Comparison of ENCODE assay signal across 8 mouse cellular contexts in the genomic region with DNA sequence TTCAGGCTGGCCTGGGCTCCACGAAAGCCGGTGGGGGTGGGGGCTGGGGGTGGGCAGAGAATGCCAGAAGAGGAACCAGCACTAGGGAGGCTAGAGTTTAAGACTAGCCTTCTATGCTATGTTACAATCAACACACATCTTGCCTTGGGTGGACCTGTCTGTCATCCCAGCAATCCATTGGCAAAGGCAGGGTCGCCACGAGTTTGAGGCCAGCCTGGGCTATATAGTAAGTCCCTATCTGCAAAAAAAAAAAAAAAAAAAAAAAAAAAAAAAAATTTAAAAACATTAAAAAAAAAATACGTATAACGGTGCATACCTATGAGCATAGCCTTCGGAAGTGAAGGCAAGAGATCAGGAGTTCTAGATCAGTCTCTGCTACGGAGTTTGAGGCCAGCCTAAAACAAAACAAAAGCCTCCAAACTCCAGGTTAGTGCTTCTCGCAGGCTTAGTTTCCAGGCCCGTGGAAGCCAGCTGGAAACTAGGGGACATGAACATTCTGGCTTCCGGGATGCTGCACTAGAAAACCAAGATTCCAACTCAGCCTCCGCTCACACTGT. TPM values are rescaled to one million over a fixed set of nuclear protein-coding genes. Genes with fewer than 3 reads are reported as not detected.
A peak's percentile ranks its signal among the peaks of the same experiment; 100 is the strongest.
DNase-seq lines count a peak whose midpoint lies in the region; ATAC-seq lines count a peak whose summit lies in the region.

No protein-coding gene starts in this region.

- peak; percentile 39 for DNase-seq in kidney, adult 18-20 months
- DNase-seq in kidney, postnatal 10 days = no peak
- peak; percentile 25 for DNase-seq in NIH3T3 (ENCODE audit: low read depth)
- DNase-seq in urinary bladder, postnatal 25 days (ENCODE audit: low spot score) = no peak
- no peak for DNase-seq in right cerebral cortex, postnatal 36 days (ENCODE audit: low spot score in 2 of 2)
- DNase-seq in cerebellum, postnatal 4 days (ENCODE audit: low spot score in 2 of 2) = no peak

- peaks cover 46% of the 10 kb centered on the region for H3K4me1 ChIP-seq in hindbrain, embryonic 12.5 days
- H3K4me1 ChIP-seq in midbrain, embryonic 13.5 days (replicated peaks) = peaks cover 62% of the 10 kb centered on the region

- peak overlapping the region; percentile 95 for H3K4me2 ChIP-seq in hindbrain, embryonic 12.5 days (replicated peaks)
- peak overlapping the region; percentile 98 for H3K4me2 ChIP-seq in midbrain, embryonic 13.5 days (replicated peaks)

- 22% methylated on average over 12 of the region's 12 CpGs for WGBS in hindbrain, embryonic 12.5 days
- 24% methylated on average over 12 of the region's 12 CpGs for WGBS in midbrain, embryonic 13.5 days

- H3K27me3 ChIP-seq in hindbrain, embryonic 12.5 days = no peaks in the 10 kb centered on the region
- H3K27me3 ChIP-seq in midbrain, embryonic 13.5 days = no peaks in the 10 kb centered on the region

- H3K27ac ChIP-seq in hindbrain, embryonic 12.5 days = peak overlapping the region; percentile 88
- peak overlapping the region; percentile 88 for H3K27ac ChIP-seq in midbrain, embryonic 13.5 days

- H3K4me3 ChIP-seq in hindbrain, embryonic 12.5 days = peak overlapping the region; percentile 71
- H3K4me3 ChIP-seq in midbrain, embryonic 13.5 days (replicated peaks) = peak overlapping the region; percentile 76

- peaks cover 14% of the 10 kb centered on the region for H3K36me3 ChIP-seq in hindbrain, embryonic 12.5 days
- H3K36me3 ChIP-seq in midbrain, embryonic 13.5 days = 0 out of 2 replicates have a peak, but pooled peaks cover 4% of the 10 kb centered on the region

- peak overlapping the region; percentile 76 for H3K9ac ChIP-seq in hindbrain, embryonic 12.5 days
- peak overlapping the region; percentile 81 for H3K9ac ChIP-seq in midbrain, embryonic 13.5 days (replicated peaks)

- H3K9me3 ChIP-seq in hindbrain, embryonic 12.5 days (replicated peaks) = no peaks in the 10 kb centered on the region
- no peaks in the 10 kb centered on the region for H3K9me3 ChIP-seq in midbrain, embryonic 13.5 days

- no peak for ATAC-seq in hindbrain, embryonic 12.5 days (ENCODE audit: low FRiP score)
- 0 out of 2 replicates have a peak, but pooled peaks have one; percentile 0 for ATAC-seq in midbrain, embryonic 13.5 days

RNA-seq across cellular contexts. Expression of gene Tssk6, which starts 1.0 kb away (rescaled TPM):
- 4.1 and 4.7 TPM in 2 replicates for polyA plus RNA-seq in hindbrain, embryonic 12.5 days (2016; fragmentation: Nextera tagmentation; extraction: Ambion mirVana)
- 3.7 and 4.1 TPM in 2 replicates for polyA plus RNA-seq in midbrain, embryonic 13.5 days (2015; fragmentation: Nextera tagmentation; extraction: Ambion mirVana)

RNA-seq across cellular contexts. Expression of gene Ndufa13, which starts 1.4 kb away (rescaled TPM):
- 160 and 167 TPM in 2 replicates for polyA plus RNA-seq in hindbrain, embryonic 12.5 days (2016; fragmentation: Nextera tagmentation; extraction: Ambion mirVana)
- 174 and 181 TPM in 2 replicates for polyA plus RNA-seq in midbrain, embryonic 13.5 days (2015; fragmentation: Nextera tagmentation; extraction: Ambion mirVana)

RNA-seq across cellular contexts. Expression of gene Yjefn3, which starts 1.5 kb away (rescaled TPM):
- 10.1 and 12.4 TPM in 2 replicates for polyA plus RNA-seq in hindbrain, embryonic 12.5 days (2016; fragmentation: Nextera tagmentation; extraction: Ambion mirVana)
- 9.1 and 10.8 TPM in 2 replicates for polyA plus RNA-seq in midbrain, embryonic 13.5 days (2015; fragmentation: Nextera tagmentation; extraction: Ambion mirVana)

RNA-seq across cellular contexts. Expression of gene Cilp2, which starts 13.5 kb away (rescaled TPM):
- polyA plus RNA-seq in hindbrain, embryonic 12.5 days (2016; fragmentation: Nextera tagmentation; extraction: Ambion mirVana) = 1.2 and 1.5 TPM in 2 replicates
- 2.1 TPM in 2 replicates for polyA plus RNA-seq in midbrain, embryonic 13.5 days (2015; fragmentation: Nextera tagmentation; extraction: Ambion mirVana)

Comparison
In these comparisons a context has a peak if more than half of its experiments do, and no peak if none do; other contexts are left out.
1. DNase-seq: peak in kidney, adult 18-20 months (single experiment) and NIH3T3 (single experiment); none in kidney, postnatal 10 days (single experiment), urinary bladder, postnatal 25 days (single experiment), right cerebral cortex, postnatal 36 days (0 of 2) and cerebellum, postnatal 4 days (0 of 2).